Mouse (Mus musculus): ENCODE measurements at regions not wholly inside any gene's neighbourhood (a gene's known extent, or its start where the extent isn't known, plus 50 kb on each side); places are given as distances from the start of the nearest gene placed in this dataset.

DNA sequence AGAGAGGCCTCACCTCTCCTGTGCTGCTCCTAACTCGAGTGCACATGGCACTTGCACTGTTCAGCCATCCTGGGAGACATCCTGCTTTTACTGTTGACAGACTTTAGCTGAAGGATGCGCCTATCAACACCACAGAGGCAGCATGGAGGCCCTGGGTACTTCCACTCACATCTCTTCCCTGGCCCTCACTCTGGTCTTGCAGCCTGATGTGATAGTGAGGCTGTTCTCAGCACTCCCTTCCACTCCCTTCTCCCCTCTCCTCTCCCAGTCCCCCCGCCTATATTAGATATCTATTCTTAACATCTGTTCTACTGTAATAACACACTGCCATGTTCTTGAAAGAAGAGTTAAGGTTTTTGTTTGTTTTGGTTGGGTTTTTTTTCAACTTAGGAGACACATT, 50.2 kb upstream of the Bod1 start:
- no peak for DNase-seq

DNA sequence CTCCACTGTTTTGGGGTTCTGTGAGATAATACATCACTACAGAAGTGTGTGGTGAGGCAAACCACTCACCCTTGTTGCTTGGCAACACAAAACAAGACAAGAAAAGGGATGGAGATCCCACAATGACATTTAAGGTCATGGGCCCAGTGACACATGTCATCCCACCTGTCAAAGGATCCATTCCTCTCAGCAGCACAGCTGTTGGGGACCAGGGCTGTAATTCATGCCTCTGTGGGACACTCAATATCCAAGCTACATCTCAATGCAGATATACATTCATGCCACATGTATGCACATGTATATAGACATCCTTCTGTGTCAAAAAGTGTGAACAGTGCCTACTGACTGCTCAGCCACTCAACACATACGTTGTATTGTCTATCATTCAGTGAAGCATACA, 52.8 kb upstream of the Bod1 start:
- no peak for DNase-seq

DNA sequence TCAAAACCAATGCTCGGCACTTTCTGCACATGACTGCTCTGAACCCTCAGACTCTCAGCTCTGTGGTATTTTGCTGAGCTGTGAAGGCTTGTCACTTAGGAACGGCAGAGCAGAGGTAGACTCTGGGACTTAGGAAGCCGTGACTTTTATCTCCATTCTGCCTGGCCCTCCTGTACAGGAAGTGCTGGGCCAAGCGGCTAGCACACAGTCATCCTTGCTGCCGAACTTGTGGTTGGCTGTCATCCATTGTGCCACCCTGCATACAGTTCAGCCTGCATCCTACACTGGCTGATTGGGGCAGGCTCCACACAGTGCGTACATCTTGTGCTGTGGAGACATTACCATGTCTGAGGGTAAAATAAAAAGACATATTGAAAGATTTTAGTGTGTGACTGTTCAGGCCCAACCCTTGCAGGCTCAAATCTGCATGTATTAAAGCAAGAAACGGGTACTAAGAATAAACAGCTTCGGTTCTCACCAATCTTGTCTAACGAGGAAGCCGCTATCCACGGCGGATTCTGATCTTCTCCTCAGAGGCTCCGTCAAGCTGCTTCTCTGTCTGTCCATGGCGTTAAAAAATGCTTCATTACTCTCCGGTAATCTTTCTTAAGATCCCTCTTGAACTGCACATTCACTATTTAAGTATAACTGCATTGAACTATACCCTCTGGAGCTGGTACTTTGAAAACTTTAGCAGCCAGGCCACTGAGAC, 54.4 kb upstream of the Bod1 start:
- no peak for DNase-seq

DNA sequence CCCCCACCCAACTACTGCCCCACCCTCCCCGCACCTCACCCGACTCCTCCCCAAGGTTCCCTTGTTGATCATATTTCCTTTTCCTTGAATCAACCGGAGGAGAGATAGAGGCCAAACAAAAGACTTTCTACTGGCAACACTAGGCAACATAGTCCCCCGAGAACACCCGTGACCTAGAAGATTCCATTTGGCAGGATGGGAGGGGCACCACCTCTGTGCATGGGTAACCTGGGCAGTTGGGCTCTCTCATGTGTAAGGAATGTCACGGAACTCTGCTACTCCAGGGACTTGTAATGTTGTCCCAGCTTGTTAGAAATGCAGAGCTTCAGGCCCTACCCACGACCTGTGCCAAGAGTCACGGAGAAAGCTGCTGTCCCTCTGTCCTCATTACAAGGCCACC, 55.6 kb upstream of the Bod1 start:
- no peak for DNase-seq

DNA sequence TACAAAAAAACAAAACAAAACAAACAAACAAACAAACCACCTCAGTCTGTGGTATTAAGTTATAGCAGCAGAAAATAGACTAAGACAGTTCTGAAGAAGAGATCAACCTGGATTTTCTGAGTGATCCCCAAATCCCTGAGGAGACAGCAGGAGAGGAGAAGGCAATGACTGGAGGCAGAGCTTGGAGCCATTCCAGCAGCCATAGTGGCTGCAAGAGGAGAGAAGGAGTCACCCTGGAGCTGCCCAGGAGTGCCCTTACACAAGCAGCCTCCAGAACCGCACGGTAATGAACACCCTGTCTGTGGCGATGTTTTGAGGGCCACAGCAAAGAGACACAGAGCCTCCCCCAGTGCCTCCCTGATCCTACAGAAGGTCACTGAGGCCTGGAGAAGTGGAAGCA, 58.0 kb upstream of the Bod1 start:
- no peak for DNase-seq

DNA sequence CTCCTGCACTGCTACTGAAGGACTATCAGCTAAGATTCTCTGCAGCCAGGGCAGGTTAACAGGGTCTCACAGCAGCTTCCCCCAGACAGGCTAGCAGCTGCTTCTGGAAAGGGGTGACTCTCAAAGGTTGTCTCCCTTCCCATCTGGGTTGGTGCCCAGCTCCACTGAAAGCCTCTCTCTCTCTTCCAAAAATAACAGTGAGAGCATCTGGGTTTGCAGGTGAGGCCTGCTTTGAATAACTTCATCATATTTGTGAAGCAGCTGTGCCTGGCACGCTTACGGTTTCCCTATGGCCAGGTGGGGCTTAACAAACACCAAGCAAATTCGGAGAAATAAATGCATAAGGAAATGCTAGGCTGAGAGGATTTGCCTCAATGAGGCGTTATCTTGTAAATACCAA, 58.5 kb upstream of the Bod1 start:
- DNase-seq: no peak

DNA sequence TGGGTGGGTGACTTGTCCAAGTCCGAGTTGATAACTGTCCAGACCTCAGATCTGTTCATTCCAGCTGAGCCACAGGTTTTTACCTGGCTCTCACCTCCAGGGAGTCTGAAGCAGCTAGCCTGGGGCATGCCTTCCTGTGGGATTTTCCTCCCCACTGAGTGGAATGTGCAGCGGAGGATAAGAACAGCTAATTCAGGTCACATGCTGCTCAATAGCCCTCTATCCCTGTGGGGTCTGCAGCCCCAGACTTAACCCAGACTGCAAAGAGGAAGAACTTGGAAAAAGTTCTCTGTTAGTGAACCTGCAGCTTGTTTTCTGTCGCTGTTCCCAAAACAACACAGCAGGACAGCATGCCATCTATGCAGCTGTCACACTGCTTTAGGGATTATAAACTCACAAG, 59.0 kb upstream of the Bod1 start:
- DNase-seq: no peak

DNA sequence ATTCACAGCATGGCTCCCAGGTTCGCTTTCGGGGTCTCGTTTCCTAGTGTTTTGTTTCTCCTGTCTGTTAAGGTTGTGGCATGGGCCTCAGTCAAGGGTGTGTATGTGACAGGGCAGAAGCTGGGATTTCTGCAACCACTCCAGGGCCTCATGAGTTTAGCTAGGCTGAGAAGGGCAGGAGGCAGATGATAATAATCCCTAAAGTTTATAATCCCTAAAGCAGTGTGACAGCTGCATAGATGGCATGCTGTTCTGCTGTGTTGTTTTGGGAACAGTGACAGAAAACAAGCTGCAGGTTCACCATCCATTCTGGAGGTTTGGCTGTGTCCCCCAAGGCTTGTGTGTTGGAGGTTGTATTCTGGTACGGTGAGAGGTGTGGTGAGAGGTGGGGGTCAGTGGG, 59.8 kb upstream of the Bod1 start:
- no peak for DNase-seq

DNA sequence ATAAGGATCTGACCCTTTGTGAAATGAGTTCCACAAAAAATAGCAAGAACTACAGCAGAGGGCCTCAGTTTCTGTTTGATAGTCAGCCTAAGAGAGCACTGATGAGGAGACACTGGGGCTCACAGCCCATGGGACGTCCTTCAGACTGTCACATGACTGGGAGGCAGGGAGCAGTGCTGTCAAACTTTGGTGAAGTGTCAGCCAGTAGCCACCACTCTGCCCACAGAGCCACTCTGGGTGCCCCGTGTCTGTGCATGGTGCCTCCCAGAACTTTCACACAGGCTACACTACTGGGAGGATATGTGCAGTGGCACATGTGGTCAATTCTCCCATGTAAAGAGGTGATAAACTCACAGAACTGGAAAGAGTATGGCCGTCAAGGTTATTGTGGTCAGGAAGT, 60.7 kb upstream of the Bod1 start:
- no peak for DNase-seq

DNA sequence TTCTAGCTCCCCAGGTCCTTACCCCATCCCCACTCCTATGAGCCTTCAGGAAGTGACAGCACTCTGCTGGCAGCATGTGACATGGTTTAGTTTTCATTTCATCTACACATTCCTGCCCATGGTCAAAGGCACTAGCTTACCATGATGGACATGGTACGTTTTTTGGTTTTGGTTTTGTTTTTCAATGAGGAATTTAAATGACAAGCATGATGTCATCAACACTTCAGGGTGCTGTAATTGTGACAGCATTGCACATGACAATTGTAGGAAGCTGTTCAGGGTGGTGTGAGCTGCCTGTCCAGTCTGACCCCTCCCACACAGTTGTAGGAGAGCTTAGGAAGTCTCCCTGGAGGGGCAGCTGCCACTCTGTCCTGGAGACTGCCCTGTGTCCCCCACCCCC, 61.3 kb upstream of the Bod1 start:
- DNase-seq: no peak

DNA sequence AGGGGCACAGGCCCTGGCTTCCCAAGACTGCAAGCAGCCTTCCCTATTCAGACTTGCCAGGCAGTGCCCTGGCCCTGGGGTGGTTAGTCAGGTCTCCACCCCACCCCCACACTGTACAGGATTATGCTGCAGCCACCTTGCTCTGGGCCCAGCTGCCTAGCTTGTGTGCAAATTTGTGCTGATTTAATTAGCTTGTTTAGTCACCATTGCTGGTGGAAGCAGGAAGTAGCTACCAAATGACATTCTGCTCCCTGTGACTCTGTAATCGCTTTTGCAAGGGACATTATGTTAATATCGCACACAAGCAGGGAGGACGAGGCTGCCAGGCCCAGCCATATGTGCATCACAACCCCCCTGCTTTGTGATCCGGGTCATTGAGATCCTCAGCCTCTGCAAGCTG, 62.4 kb upstream of the Bod1 start:
- DNase-seq: no peak

DNA sequence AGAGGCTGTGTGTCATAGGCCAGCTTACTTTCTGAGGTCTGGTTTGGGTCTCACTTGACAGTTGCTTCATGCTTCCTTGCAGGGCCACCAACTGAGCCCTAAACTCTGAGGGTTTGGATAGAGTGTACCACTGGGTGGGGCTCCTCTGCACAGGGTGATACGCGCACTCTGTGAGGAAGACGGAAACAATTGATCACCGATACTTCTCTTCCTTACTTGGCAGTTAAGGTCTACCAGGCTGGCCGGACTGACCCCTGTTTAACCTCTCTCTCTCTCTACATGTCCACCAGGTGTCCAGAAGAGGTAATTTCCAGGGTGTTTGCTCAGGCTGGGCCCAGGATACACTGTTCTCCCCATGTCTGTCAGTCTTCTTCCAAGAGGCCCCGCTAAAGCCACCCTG, 63.6 kb upstream of the Bod1 start:
- DNase-seq: no peak

DNA sequence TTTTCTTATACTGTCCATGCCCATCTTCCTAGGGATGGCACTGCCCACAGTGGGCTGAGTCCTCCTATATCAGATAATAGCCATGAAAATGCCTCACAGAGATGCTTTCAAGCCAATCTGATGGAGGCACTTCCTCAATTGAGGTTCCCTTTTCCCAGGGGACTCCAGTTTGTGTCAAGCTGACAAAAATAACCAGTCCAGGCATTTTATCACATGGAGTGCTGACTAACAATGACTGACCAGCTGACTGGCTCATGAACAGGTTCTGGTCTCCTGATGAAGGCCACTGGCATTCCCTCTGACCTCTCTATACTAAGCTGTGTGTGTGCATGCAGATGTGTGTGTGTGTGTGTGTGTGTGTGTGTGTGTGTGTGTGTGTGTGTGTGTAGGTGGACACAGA, 64.4 kb upstream of the Bod1 start:
- DNase-seq: no peak

DNA sequence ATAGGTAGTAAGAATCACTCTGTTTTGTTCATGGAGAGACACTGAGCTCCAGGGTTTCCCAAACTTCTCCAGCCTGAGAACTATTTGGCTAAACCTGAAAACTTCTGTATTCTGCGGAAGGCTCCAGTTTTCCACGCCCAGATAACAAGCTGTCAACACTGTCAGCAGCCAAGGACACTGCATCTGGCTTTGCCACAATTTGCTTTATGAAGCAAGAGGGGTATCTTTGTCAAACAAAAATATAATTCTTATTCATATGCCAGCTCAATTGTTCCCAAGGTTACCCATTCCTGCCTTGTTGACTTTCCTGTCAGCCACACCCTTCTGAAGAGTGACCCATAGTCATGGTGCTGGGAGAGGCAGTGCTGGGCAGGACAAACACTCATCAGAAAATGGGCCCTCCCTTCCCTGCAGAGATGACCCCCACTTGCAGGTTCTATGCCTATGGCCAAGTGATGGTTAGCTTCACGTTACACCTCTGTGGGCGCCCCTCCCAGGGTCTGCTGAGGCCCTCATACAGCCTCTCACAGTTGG, 64.9 kb upstream of the Bod1 start:
- DNase-seq: no peak

DNA sequence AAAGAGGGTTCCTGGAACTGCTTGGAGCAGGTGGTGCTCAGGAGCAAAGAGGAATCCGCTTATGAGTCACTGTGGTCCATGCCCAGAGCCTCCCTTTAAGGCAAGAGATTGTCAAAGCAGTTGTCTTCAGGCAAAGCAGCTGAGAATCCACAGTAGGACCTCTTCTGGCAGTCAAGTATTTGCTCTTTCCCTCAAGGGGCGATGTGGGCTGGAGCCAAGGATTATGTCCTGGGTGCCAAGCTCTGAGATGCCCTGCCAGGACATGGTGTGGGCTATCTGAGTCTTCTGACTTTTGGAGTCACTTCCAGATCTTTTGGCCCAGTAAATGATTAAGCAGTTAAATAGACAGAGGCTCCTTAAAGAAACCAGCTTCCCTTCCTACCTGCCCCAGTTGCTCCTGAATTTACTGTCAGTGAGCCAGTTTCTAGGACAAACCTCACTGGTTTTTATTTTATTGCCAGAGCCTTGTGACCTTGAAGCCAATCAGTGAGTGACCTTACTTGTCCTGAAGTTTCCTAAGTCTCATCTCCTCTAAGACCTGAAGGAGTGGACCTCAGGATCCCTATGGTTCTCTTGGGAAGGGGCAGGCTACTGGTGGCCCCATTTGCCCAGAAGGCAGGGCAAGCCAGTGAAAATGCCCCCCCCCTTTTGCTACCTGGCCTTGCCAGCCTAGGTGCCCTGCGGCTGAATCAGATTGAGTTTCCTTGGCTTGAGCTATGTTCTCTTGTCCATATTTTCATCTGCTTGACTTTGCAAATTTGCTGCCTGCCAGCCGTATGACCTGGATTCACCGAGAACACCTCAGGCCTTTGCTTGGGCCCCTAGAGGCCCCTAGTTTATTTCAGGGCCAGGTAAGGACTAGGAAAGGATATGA, 66.7 kb upstream of the Bod1 start:
- DNase-seq: no peak

DNA sequence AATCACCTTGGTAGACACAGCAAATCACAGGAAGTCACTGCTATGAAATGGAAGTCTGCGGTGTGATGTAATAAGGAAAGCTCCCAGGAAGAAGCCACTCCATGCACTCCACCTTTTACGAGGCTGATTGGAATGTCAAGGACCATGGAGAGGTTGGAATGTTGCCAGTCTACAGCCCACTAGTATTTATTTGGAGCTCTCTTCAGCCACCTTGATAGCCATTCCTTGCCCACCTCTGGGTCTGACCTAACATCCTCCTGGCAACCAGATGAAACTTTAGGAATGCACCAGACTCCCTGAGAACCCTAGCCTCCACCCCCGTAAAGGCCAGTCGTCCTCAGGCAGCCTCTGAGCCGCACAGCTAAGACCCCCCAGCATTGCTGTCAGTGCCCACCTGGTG, 68.7 kb upstream of the Bod1 start:
- DNase-seq: no peak

DNA sequence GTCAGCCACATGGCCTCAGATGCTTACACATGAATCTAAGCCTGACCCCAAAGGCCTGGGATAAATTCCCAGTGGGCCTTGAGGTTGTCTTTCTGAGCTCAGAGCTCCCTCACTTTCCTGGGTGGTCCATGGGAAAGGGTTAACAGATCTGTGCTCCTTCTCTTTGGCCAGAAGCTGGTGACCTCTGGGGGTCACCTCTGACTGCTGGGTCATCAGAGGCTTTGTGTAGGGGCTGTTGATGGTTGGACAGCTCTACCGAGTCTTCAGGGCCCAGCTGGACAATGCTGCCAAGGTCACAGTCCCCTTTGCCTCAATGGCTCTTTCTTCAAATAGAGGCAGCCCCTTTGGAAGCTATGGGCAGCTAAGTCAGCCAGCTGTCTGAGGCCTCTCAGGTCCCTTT, 70.5 kb upstream of the Bod1 start:
- no peak for DNase-seq

DNA sequence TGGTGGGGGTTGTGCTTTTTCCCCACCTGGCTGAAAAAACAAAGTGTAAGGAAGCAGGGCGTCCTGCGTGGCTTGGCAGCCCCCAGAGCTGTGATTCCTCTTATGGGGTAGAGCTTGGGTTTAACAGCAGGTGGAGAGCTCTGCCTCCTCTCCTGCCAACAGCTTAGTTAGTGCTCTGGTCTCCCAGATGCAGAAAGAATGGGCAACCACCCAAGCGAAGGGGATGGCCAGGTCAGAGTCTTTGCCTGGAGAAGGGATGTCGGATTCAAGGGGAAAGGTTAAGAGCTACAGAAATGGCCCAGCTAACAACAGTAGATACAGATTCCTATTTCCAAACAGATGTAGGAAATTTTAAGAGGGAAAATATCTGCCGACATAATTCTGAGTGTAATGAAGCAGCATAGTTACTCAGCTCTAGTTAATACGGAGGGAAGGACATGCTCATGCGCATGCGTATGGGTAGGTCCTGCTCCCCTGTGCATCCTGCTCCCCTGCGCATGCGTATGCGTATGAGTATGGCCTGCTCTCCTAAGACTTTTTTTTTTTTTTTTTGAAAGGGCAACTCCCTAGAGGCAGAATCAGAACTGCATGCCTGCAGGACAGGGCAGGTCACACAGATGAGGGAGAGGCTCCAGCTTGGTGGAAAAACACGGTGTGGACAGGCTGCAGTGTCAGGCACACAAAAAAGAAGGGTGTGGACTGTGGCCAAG, 72.5 kb upstream of the Bod1 start:
- no peak for DNase-seq

DNA sequence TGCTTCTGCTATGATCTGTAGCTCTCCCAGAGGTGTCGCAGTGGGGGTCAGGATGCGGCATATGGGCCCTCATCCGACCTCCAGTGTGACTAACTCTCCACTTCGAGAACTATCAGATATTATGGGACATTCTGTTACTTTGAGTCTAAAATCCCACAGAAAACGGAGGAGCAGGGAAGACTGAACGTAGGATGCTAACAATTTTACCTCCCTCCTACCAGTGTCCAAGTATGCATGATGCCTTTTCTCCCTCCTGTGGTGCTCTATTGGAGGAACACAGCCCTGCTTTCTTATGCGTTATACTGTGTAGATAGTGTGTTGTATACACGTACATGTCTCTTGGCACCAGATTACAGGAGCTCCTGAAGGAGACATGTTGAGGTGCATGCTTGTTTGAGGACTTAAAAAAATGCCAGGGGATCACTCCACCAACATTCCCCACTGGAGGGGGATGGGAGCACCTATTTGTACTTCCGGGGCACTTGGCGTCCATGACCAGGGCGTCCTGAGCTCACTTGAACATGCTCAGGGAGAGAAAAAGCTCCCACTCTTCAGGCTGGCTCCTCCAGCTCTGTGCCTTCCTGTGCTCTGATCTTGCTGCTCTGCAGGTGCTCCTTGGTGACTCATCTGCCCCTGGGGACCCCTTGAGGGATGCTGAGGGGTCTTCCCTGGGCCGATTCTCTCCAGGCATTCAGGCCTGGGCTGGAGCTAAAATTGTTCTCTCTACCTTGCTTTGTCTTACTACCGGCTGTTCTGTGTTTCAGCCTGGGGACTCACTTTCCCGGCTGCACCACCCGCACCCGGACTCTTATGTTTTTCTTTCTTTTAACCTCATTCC, 73.6 kb upstream of the Bod1 start:
- DNase-seq: no peak

DNA sequence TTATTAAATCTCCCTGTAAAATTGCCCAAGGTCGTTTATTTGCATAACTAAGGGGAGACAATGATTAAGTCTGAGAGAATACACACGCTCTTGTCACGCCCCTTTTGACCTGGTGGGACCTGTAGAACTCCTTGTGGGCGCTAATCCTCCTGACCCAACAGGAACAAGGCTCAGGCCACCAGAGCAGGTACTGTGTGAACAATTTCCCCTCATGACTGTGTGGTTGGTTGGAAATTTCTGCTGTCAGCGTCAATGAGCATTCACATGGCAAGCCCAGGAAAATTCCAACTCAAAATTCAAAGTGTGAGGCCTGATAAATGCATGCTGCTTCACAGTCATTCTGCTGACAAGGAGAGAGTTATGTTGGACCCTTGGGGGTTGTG, 74.2 kb upstream of the Bod1 start:
- no peak for DNase-seq

DNA sequence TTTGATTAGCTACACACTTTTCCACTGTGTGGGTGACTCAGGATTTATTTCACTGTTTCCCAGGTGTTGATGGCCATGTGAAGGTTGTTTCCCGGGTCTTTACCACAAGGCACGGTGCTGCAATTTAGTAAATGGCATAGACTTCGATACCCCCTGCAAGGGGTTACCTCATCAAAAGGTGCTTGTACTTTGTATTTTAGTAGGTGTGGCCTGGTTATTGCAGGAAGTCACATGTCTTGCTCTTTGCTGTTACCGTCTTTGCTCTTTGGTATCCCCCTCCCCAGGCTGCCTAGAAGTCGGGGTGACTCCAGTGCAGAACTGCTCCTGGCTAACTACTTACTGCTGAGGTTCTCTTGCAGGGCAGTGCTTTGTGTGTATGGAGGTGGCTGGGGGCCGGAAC, 74.8 kb upstream of the Bod1 start:
- DNase-seq: no peak

DNA sequence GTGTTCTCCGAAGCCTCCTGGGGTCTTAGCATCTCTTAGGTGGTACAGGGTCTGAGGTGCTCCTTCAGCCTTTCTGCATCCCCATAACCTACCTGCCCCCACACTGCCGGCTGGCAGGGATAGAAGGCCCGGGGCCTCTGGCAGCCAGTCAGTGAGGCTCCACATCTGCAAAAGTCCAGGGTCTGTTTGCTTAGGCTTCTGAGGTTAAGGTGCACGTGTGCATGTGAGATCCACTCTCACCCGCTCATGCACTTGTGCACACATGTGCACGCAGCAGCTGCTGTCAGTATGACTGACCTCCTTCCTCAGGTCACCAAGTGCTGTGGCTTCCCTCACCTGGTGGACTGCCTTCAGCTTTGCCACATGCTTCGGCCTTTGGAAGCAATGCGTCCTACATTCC, 75.3 kb upstream of the Bod1 start:
- DNase-seq: no peak

DNA sequence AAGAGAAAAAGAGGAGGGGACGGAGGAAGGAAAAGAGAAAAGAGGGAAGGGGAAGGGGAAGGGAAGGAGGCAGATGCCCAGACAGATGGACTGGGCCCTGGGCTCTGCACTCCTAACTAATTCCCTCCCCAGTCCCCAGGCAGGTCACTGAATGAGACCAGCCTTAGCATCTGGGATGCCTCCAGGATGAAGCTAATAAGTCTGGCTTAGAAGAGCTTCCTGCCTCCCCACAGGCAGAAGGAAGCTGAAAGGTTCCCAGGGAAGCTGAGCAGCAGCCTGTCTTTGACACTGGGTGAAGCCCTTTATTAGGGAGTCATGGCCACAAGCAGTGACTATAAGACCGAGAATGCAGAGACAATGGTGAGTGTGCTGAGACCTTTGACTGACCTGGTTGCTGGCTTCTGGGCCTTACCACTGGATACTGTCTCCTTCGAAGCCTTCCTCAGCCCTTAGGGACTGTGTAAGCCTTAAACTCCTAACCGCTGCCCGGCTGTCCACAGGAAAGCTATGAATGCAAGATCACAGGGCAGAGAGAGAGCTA, 76.7 kb upstream of the Bod1 start:
- no peak for DNase-seq

All from embryo, embryonic 11 days (tissue).